Mouse (Mus musculus): Measurements from ENCODE around the gene Col19a1. TPM values are rescaled to one million over a fixed set of nuclear protein-coding genes. Genes with fewer than 3 reads are reported as not detected.

Gene Col19a1
- polyA plus RNA-seq, 1 experiment = not detected

- H3K4me1 ChIP-seq (ENCODE audit: control insufficient read depth, insufficient read depth, low read length) = no peaks in the 10 kb centered on the region
- H3K27ac ChIP-seq (ENCODE audit: insufficient read depth, low read depth, low read length) = no peak overlapping the region
- 73% methylated on average over 13 of the region's 13 CpGs for WGBS
- TF ChIP-seq CTCF (IDR thresholded peaks at IDR 0.05; ENCODE audit: insufficient read depth, low read depth, low read length) (no peak), POLR2A (IDR thresholded peaks at IDR 0.05; ENCODE audit: insufficient read depth, low read depth, low read length) (no peak)
- H3K4me3 ChIP-seq (ENCODE audit: insufficient read depth, low read depth, low read length) = no peak overlapping the region
Observed at GRCm38 (mm10) chr1:24349462-24350217, 237.6 kb downstream of the Col19a1 start.

GRCm38 (mm10) chr1:24347621-24348160, 239.6 kb downstream of the Col19a1 start:
- WGBS = 81% methylated on average over 5 of the region's 5 CpGs
- no peak overlapping the region for H3K27ac ChIP-seq (ENCODE audit: insufficient read depth, low read depth, low read length)
- H3K4me3 ChIP-seq (ENCODE audit: insufficient read depth, low read depth, low read length) = no peak overlapping the region
- TF ChIP-seq CTCF (IDR thresholded peaks at IDR 0.05; ENCODE audit: insufficient read depth, low read depth, low read length) (no peak), POLR2A (IDR thresholded peaks at IDR 0.05; ENCODE audit: insufficient read depth, low read depth, low read length) (no peak)
- no peaks in the 10 kb centered on the region for H3K4me1 ChIP-seq (ENCODE audit: control insufficient read depth, insufficient read depth, low read length)

- no peak for TF ChIP-seq POLR2A (IDR thresholded peaks at IDR 0.05; ENCODE audit: insufficient read depth, low read depth, low read length)
- TF ChIP-seq CTCF (IDR thresholded peaks at IDR 0.05; ENCODE audit: insufficient read depth, low read depth, low read length) = no peak
- no peak overlapping the region for H3K4me3 ChIP-seq (ENCODE audit: insufficient read depth, low read depth, low read length)
- no peak overlapping the region for H3K27ac ChIP-seq (ENCODE audit: insufficient read depth, low read depth, low read length)
- H3K4me1 ChIP-seq (ENCODE audit: control insufficient read depth, insufficient read depth, low read length) = no peaks in the 10 kb centered on the region
- WGBS = 87% methylated on average over 10 of the region's 10 CpGs
Observed at GRCm38 (mm10) chr1:24337556-24338275, 249.6 kb downstream of the Col19a1 start.

GRCm38 (mm10) chr1:24336051-24336450, 251.2 kb downstream of the Col19a1 start:
- no peak overlapping the region for H3K27ac ChIP-seq (ENCODE audit: insufficient read depth, low read depth, low read length)

GRCm38 (mm10) chr1:24316961-24317589, 270.2 kb downstream of the Col19a1 start:
- TF ChIP-seq POLR2A (IDR thresholded peaks at IDR 0.05; ENCODE audit: insufficient read depth, low read depth, low read length) = no peak
- TF ChIP-seq CTCF (IDR thresholded peaks at IDR 0.05; ENCODE audit: insufficient read depth, low read depth, low read length) = no peak
- H3K4me1 ChIP-seq (ENCODE audit: control insufficient read depth, insufficient read depth, low read length) = no peaks in the 10 kb centered on the region
- H3K27ac ChIP-seq (ENCODE audit: insufficient read depth, low read depth, low read length) = no peak overlapping the region
- WGBS = 78% methylated on average over 6 of the region's 6 CpGs
- H3K4me3 ChIP-seq (ENCODE audit: insufficient read depth, low read depth, low read length) = no peak overlapping the region

More at GRCm38 (mm10) chr1:24336051-24336450, 251.2 kb downstream of the Col19a1 start:
- no peaks in the 10 kb centered on the region for H3K4me1 ChIP-seq (ENCODE audit: control insufficient read depth, insufficient read depth, low read length)
- 66% methylated on average over 3 of the region's 3 CpGs for WGBS
- TF ChIP-seq CTCF (IDR thresholded peaks at IDR 0.05; ENCODE audit: insufficient read depth, low read depth, low read length) (no peak), POLR2A (IDR thresholded peaks at IDR 0.05; ENCODE audit: insufficient read depth, low read depth, low read length) (no peak)
- no peak overlapping the region for H3K4me3 ChIP-seq (ENCODE audit: insufficient read depth, low read depth, low read length)

GRCm38 (mm10) chr1:24316490-24316889, 270.8 kb downstream of the Col19a1 start:
- no peak for TF ChIP-seq POLR2A (IDR thresholded peaks at IDR 0.05; ENCODE audit: insufficient read depth, low read depth, low read length)
- TF ChIP-seq CTCF (IDR thresholded peaks at IDR 0.05; ENCODE audit: insufficient read depth, low read depth, low read length) = no peak
- Histone ChIP-seq H3K4me3 (ENCODE audit: insufficient read depth, low read depth, low read length) (no peak overlapping the region), H3K27ac (ENCODE audit: insufficient read depth, low read depth, low read length) (no peak overlapping the region), H3K4me1 (ENCODE audit: control insufficient read depth, insufficient read depth, low read length) (no peaks in the 10 kb centered on the region)
- 94% methylated on average over 3 of the region's 3 CpGs for WGBS

GRCm38 (mm10) chr1:24310847-24311246, 276.4 kb downstream of the Col19a1 start:
- H3K4me1 ChIP-seq (ENCODE audit: control insufficient read depth, insufficient read depth, low read length) = no peaks in the 10 kb centered on the region
- WGBS = 90% methylated on average over 4 of the region's 4 CpGs
- no peak overlapping the region for H3K4me3 ChIP-seq (ENCODE audit: insufficient read depth, low read depth, low read length)
- H3K27ac ChIP-seq (ENCODE audit: insufficient read depth, low read depth, low read length) = no peak overlapping the region
- TF ChIP-seq CTCF (IDR thresholded peaks at IDR 0.05; ENCODE audit: insufficient read depth, low read depth, low read length) (no peak), POLR2A (IDR thresholded peaks at IDR 0.05; ENCODE audit: insufficient read depth, low read depth, low read length) (no peak)

- H3K4me1 ChIP-seq (ENCODE audit: control insufficient read depth, insufficient read depth, low read length) = no peaks in the 10 kb centered on the region
- H3K4me3 ChIP-seq (ENCODE audit: insufficient read depth, low read depth, low read length) = no peak overlapping the region
- H3K27ac ChIP-seq (ENCODE audit: insufficient read depth, low read depth, low read length) = no peak overlapping the region
- WGBS = 59% methylated on average over 2 of the region's 2 CpGs
- no peak for TF ChIP-seq CTCF (IDR thresholded peaks at IDR 0.05; ENCODE audit: insufficient read depth, low read depth, low read length)
- no peak for TF ChIP-seq POLR2A (IDR thresholded peaks at IDR 0.05; ENCODE audit: insufficient read depth, low read depth, low read length)
Observed at GRCm38 (mm10) chr1:24310193-24310592, 277.1 kb downstream of the Col19a1 start.
